Mouse (Mus musculus): ENCODE measurements around the gene Fam71e1. TPM values are rescaled to one million over a fixed set of nuclear protein-coding genes. Genes with fewer than 3 reads are reported as not detected.

The Fam71e1 gene
- polyA plus RNA-seq, 1 experiment from 2014 or later = 11.4 TPM

DNA sequence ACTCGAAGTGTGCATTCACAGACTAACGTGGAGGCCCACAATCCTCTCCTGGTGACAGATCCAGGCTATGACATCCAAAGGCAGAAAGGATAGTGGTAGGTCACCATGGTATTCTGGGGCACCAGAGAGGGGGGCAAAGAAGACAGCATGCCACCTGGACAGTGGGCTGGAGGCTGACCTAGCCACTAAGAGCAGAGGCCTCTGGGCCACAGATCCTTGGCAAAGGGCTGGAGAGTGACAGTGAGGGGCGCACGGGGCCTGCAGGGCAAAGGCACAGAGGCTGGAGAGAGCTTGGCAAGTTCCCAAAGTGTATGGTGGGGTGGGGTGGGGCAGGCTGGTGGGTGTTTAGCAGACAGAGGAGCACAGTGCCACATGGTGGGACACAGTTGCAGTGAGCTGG lies 6.1 kb upstream of the Fam71e1 start:
- TF ChIP-seq CTCF (IDR thresholded peaks at IDR 0.05) = no peak
- TF ChIP-seq EP300 (IDR thresholded peaks at IDR 0.05) = no peak
- H3K4me1 ChIP-seq (ENCODE audit: insufficient read depth, low read depth, low read length) = peaks cover under 1% of the 10 kb centered on the region; the same call in 1 of the 2 replicates
- no peak overlapping the region for H3K9ac ChIP-seq (replicated peaks; ENCODE audit: low read depth)
- H3K36me3 ChIP-seq (ENCODE audit: insufficient read depth, low read length) = peaks cover 11% of the 10 kb centered on the region; the same call in 1 of the 2 replicates
- no peaks in the 10 kb centered on the region for H3K9me3 ChIP-seq (ENCODE audit: low read length)
- no peak overlapping the region for H3K4me2 ChIP-seq (replicated peaks; ENCODE audit: low read depth, low read length)
- ATAC-seq = no peak
- H3K27me3 ChIP-seq (replicated peaks; ENCODE audit: insufficient read depth, low read length) = no peaks in the 10 kb centered on the region
- no peak overlapping the region for H3K27ac ChIP-seq (ENCODE audit: low read length)
- WGBS = 77% methylated on average over 4 of the region's 4 CpGs
- DNase-seq (ENCODE audit: low spot score) = no peak
- H3K4me3 ChIP-seq (ENCODE audit: low read depth, low read length) = no peak overlapping the region

DNA sequence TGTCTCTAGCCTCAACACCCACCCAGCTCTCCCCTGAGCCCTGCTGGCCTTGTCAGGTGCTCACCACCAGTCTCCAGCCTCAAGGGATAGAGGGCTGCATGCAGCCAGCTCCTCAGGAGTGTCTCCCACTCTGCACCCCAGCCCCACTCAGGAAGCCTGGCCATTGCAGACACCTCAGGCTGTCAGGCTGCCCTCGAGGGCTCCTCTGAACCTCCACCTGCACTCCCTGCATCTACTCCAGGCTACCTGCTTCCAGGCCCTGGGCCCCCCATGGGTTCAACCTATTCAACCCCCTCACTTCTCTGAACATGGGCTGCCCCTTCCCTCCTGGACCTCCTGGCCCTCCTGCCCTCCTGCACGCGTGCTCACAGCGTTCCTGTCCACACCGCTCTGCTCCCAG lies 5.0 kb upstream of the Fam71e1 start:
- Histone ChIP-seq H3K4me1 (ENCODE audit: insufficient read depth, low read depth, low read length) (peaks cover 5% of the 10 kb centered on the region; the same call in 1 of the 2 replicates), H3K4me2 (replicated peaks; ENCODE audit: low read depth, low read length) (no peak overlapping the region), H3K4me3 (ENCODE audit: low read depth, low read length) (no peak overlapping the region), H3K9me3 (ENCODE audit: low read length) (no peaks in the 10 kb centered on the region), H3K9ac (replicated peaks; ENCODE audit: low read depth) (no peak overlapping the region), H3K27me3 (replicated peaks; ENCODE audit: insufficient read depth, low read length) (no peaks in the 10 kb centered on the region), H3K36me3 (ENCODE audit: insufficient read depth, low read length) (peaks cover 11% of the 10 kb centered on the region; the same call in 1 of the 2 replicates), H3K27ac (ENCODE audit: low read length) (no peak overlapping the region)
- ATAC-seq (no peak), DNase-seq (ENCODE audit: low spot score) (no peak)
- TF ChIP-seq CTCF (IDR thresholded peaks at IDR 0.05) (no peak), EP300 (IDR thresholded peaks at IDR 0.05) (no peak)
- WGBS = 94% methylated on average over 5 of the region's 5 CpGs

- DNase-seq (ENCODE audit: low spot score) = no peak
- Histone ChIP-seq H3K4me3 (ENCODE audit: low read depth, low read length) (no peak overlapping the region), H3K27ac (ENCODE audit: low read length) (no peak overlapping the region), H3K4me2 (replicated peaks; ENCODE audit: low read depth, low read length) (no peak overlapping the region), H3K27me3 (replicated peaks; ENCODE audit: insufficient read depth, low read length) (no peaks in the 10 kb centered on the region), H3K9ac (replicated peaks; ENCODE audit: low read depth) (no peak overlapping the region), H3K4me1 (ENCODE audit: insufficient read depth, low read depth, low read length) (peaks cover 10% of the 10 kb centered on the region; the same call in 1 of the 2 replicates), H3K9me3 (ENCODE audit: low read length) (no peaks in the 10 kb centered on the region), H3K36me3 (ENCODE audit: insufficient read depth, low read length) (peaks cover 11% of the 10 kb centered on the region; the same call in 1 of the 2 replicates)
- no peak for ATAC-seq
- no peak for TF ChIP-seq CTCF (IDR thresholded peaks at IDR 0.05)
- no peak for TF ChIP-seq EP300 (IDR thresholded peaks at IDR 0.05)
- WGBS = 94% methylated on average over 21 of the region's 21 CpGs
Measured at GRCm38 (mm10) chr7:44492166-44492826, 4.1 kb upstream of the Fam71e1 start.

DNA sequence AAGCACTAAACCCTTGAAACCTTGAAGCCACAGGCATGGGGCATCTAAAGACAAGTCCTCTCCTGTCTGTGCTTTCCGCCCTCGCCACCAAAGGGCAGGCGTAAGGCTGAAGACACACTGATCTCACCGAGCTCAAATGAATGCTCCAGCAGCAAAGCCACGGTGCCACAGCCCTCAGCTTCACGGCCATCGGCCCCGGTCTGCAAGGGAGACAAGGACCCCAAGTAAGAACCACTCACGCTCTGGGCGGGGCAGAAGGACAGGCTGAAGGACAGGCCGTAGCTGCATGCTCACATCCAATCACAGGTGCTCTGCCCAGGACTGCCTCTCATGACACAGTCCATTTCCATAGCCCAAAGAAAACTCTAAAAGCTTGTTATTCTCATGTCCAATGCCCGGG lies 1.7 kb upstream of the Fam71e1 start:
- TF ChIP-seq EP300 (IDR thresholded peaks at IDR 0.05) = no peak
- no peak for TF ChIP-seq CTCF (IDR thresholded peaks at IDR 0.05)

GRCm38 (mm10) chr7:44495086-44495485 lies 1.3 kb upstream of the Fam71e1 start:
- Histone ChIP-seq H3K9me3 (ENCODE audit: low read length) (no peaks in the 10 kb centered on the region), H3K4me2 (replicated peaks; ENCODE audit: low read depth, low read length) (no peak overlapping the region), H3K4me1 (ENCODE audit: insufficient read depth, low read depth, low read length) (peaks cover 10% of the 10 kb centered on the region; the same call in 1 of the 2 replicates), H3K36me3 (ENCODE audit: insufficient read depth, low read length) (0 out of 2 replicates have a peak, but pooled peaks cover 10% of the 10 kb centered on the region), H3K4me3 (ENCODE audit: low read depth, low read length) (no peak overlapping the region), H3K27me3 (replicated peaks; ENCODE audit: insufficient read depth, low read length) (no peaks in the 10 kb centered on the region), H3K27ac (ENCODE audit: low read length) (no peak overlapping the region), H3K9ac (replicated peaks; ENCODE audit: low read depth) (no peak overlapping the region)
- TF ChIP-seq CTCF (IDR thresholded peaks at IDR 0.05) (no peak), EP300 (IDR thresholded peaks at IDR 0.05) (no peak)
- 71% methylated on average over 7 of the region's 7 CpGs for WGBS
- ATAC-seq (no peak), DNase-seq (ENCODE audit: low spot score) (no peak)

More for the DNA sequence above, 1.7 kb upstream of the Fam71e1 start:
- no peaks in the 10 kb centered on the region for H3K27me3 ChIP-seq (replicated peaks; ENCODE audit: insufficient read depth, low read length)
- no peak overlapping the region for H3K4me2 ChIP-seq (replicated peaks; ENCODE audit: low read depth, low read length)
- H3K4me1 ChIP-seq (ENCODE audit: insufficient read depth, low read depth, low read length) = peaks cover 10% of the 10 kb centered on the region; the same call in 1 of the 2 replicates
- H3K9ac ChIP-seq (replicated peaks; ENCODE audit: low read depth) = no peak overlapping the region
- no peak overlapping the region for H3K27ac ChIP-seq (ENCODE audit: low read length)
- H3K4me3 ChIP-seq (ENCODE audit: low read depth, low read length) = no peak overlapping the region
- DNase-seq (ENCODE audit: low spot score) (no peak), ATAC-seq (no peak)
- 0 out of 2 replicates have a peak, but pooled peaks cover 11% of the 10 kb centered on the region for H3K36me3 ChIP-seq (ENCODE audit: insufficient read depth, low read length)
- H3K9me3 ChIP-seq (ENCODE audit: low read length) = no peaks in the 10 kb centered on the region
- WGBS = 79% methylated on average over 12 of the region's 12 CpGs

DNA sequence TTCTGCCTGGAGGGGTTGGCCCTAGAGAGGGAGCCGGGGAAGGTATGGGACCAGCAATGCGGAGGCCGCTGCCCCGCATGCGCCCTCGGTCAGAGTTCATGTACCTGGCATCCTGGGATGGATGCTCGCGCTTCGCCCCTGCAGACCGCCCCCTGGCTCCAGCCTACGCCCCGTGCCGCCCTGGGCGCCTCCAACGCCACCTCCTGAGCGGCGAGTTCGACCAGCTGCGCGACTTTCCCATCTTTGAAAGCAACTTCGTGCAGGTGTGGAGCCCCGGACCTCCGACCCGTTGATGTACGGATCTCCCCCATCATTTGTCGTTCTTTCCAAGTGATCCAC lies 359 bp downstream of the Fam71e1 start:
- peaks cover 10% of the 10 kb centered on the region; the same call in 1 of the 2 replicates for H3K4me1 ChIP-seq (ENCODE audit: insufficient read depth, low read depth, low read length)
- no peaks in the 10 kb centered on the region for H3K27me3 ChIP-seq (replicated peaks; ENCODE audit: insufficient read depth, low read length)
- WGBS = 0% methylated on average over 26 of the region's 26 CpGs
- TF ChIP-seq CTCF (IDR thresholded peaks at IDR 0.05) (peak; percentile 28; the same call in 1 of the 2 replicates), EP300 (IDR thresholded peaks at IDR 0.05) (no peak)
- H3K4me3 ChIP-seq (ENCODE audit: low read depth, low read length) = peak overlapping the region; percentile 76
- DNase-seq (ENCODE audit: low spot score) = no peak
- ATAC-seq = no peak
- H3K36me3 ChIP-seq (ENCODE audit: insufficient read depth, low read length) = no peaks in the 10 kb centered on the region
- H3K4me2 ChIP-seq (replicated peaks; ENCODE audit: low read depth, low read length) = peak overlapping the region; percentile 86
- peak overlapping the region; percentile 42; the same call in 1 of the 2 replicates for H3K9ac ChIP-seq (replicated peaks; ENCODE audit: low read depth)
- H3K9me3 ChIP-seq (ENCODE audit: low read length) = no peaks in the 10 kb centered on the region
- H3K27ac ChIP-seq (ENCODE audit: low read length) = peak overlapping the region; percentile 88

Measured in lung, postnatal 0 days (tissue).